Mouse (Mus musculus) neural tube, embryonic 14.5 days (tissue): ENCODE data around the gene Zfp641. TPM values are rescaled to one million over a fixed set of nuclear protein-coding genes. Genes with fewer than 3 reads are reported as not detected.

Experiments used
- ATAC-seq: fragments of 200-750 bp; cut with Nextera tagmentation; 2 replicates; pipeline ENCODE4 v1.8.0; 2017; ENCODE audit warnings: low read depth, mild to moderate bottlenecking, moderate TSS enrichment, moderate library complexity
- H3K27ac ChIP-seq: fragments of 300-500 bp; sonication (generic); 2 replicates; pipeline ENCODE4 v1.5.1; 2014; ENCODE audit warnings: low read depth, mild to moderate bottlenecking, control low read depth, low read length, moderate library complexity, mixed read lengths
- H3K27me3 ChIP-seq: fragments of 300-500 bp; sonication (generic); 2 replicates; pipeline ENCODE4 v1.6.1; 2014; ENCODE audit warnings: low read length; ENCODE audit not compliant: control insufficient read depth, insufficient read depth
- H3K36me3 ChIP-seq: fragments of 300-500 bp; sonication (generic); 2 replicates; pipeline ENCODE4 v1.6.1; 2014; ENCODE audit warnings: low read length, mixed read lengths; ENCODE audit not compliant: control insufficient read depth, insufficient read depth
- H3K4me1 ChIP-seq: fragments of 300-500 bp; sonication (generic); 2 replicates; pipeline ENCODE4 v1.6.1; 2014; ENCODE audit warnings: low read length; ENCODE audit not compliant: control insufficient read depth, insufficient read depth
- H3K4me2 ChIP-seq: fragments of 300-500 bp; sonication (generic); 2 replicates; pipeline ENCODE4 v1.6.1; 2014; ENCODE audit warnings: mild to moderate bottlenecking, low read depth, low read length, control low read depth
- H3K4me3 ChIP-seq: fragments of 300-500 bp; sonication (generic); 2 replicates; pipeline ENCODE4 v1.5.1; 2014; ENCODE audit warnings: low read depth, low read length, control low read depth, mixed read lengths
- H3K9ac ChIP-seq: fragments of 300-500 bp; sonication (generic); replicated peaks from 2 replicates; pipeline ENCODE4 v1.6.1; 2014; ENCODE audit warnings: low read depth, mild to moderate bottlenecking, control low read depth, low read length, mixed read lengths
- H3K9me3 ChIP-seq: fragments of 300-500 bp; sonication (generic); 2 replicates; pipeline ENCODE4 v1.6.1; 2016; ENCODE audit warnings: low read length; ENCODE audit not compliant: control insufficient read depth
- WGBS: fragments of 180-500 bp; shearing (Covaris S2); extraction: QIAGEN DNeasy Blood & Tissue Kit; methylation state at CpG from one replicate; pipeline ENCODE4 v1.1.7; 2014; 5-methylcytosine and 5-hydroxymethylcytosine counted together
- polyA plus RNA-seq: library from polyadenylated mRNA; unstranded; fragments of >200 nt; fragmentation: Nextera tagmentation; extraction: Ambion mirVana; gene quantifications from 2 replicates; pipeline ENCODE4 v1.2.1, GENCODE M21; 2014

Zfp641 gene
- polyA plus RNA-seq = 13.1 and 13.2 TPM in 2 replicates

- Histone ChIP-seq H3K9ac (peak within 1 kb of the TSS; percentile 75), H3K9me3 (no peaks in the 10 kb centered on the region), H3K36me3 (no peaks in the 10 kb centered on the region), H3K4me2 (peak within 1 kb of the TSS; percentile 84), H3K4me1 (peaks cover 2% of the 10 kb centered on the region; the same call in 1 of the 2 replicates), H3K27me3 (no peaks in the 10 kb centered on the region), H3K27ac (no peak within 1 kb of the TSS), H3K4me3 (peak within 1 kb of the TSS; percentile 69)
- 3% methylated on average over 48 of the region's 60 CpGs for WGBS
- peak; percentile 66; the same call in 1 of the 2 replicates for ATAC-seq
Observed at GRCm38 (mm10) chr15:98295628-98296551, at the start of gene Zfp641. Gene Zfp641, minus strand, starts transcription at chr15:98296161.

GRCm38 (mm10) chr15:98340887-98341286 lies 44.9 kb upstream of the Zfp641 start, which contains the start of gene Olfr284:
Gene Olfr284, minus strand, starts transcription at chr15:98340987.
- 79% methylated on average over 8 of the region's 8 CpGs for WGBS
- no peaks in the 10 kb centered on the region for H3K36me3 ChIP-seq
- H3K4me2 ChIP-seq = no peak within 1 kb of the TSS
- H3K27ac ChIP-seq = no peak within 1 kb of the TSS
- H3K4me1 ChIP-seq = no peaks in the 10 kb centered on the region
- no peaks in the 10 kb centered on the region for H3K27me3 ChIP-seq
- no peak for ATAC-seq
- no peaks in the 10 kb centered on the region for H3K9me3 ChIP-seq
- H3K9ac ChIP-seq = no peak within 1 kb of the TSS
- no peak within 1 kb of the TSS for H3K4me3 ChIP-seq

GRCm38 (mm10) chr15:98317177-98317724 lies 21.3 kb upstream of the Zfp641 start, which contains the start of gene Olfr285:
Gene Olfr285, minus strand, starts transcription at chr15:98317353.
- Histone ChIP-seq H3K4me3 (no peak within 1 kb of the TSS), H3K36me3 (no peaks in the 10 kb centered on the region), H3K27ac (no peak within 1 kb of the TSS), H3K4me2 (no peak within 1 kb of the TSS), H3K27me3 (no peaks in the 10 kb centered on the region), H3K4me1 (no peaks in the 10 kb centered on the region), H3K9me3 (no peaks in the 10 kb centered on the region), H3K9ac (no peak within 1 kb of the TSS)
- 94% methylated on average over 5 of the region's 5 CpGs for WGBS
- ATAC-seq = no peak

- no peaks in the 10 kb centered on the region for H3K9me3 ChIP-seq
- H3K4me2 ChIP-seq = no peak overlapping the region
- WGBS = 56% methylated on average over 6 of the region's 6 CpGs
- H3K36me3 ChIP-seq = no peaks in the 10 kb centered on the region
- no peak overlapping the region for H3K27ac ChIP-seq
- H3K4me1 ChIP-seq = no peaks in the 10 kb centered on the region
- H3K9ac ChIP-seq = no peak overlapping the region
- no peaks in the 10 kb centered on the region for H3K27me3 ChIP-seq
- H3K4me3 ChIP-seq = no peak overlapping the region
- ATAC-seq = no peak
Observed at GRCm38 (mm10) chr15:98315703-98316102, 19.7 kb upstream of the Zfp641 start.

GRCm38 (mm10) chr15:98293651-98294050 lies 2.3 kb downstream of the Zfp641 start:
- no peak overlapping the region for H3K4me2 ChIP-seq
- no peak overlapping the region for H3K9ac ChIP-seq
- peaks cover 2% of the 10 kb centered on the region; the same call in 1 of the 2 replicates for H3K4me1 ChIP-seq
- no peak overlapping the region for H3K4me3 ChIP-seq
- 96% methylated on average over 8 of the region's 8 CpGs for whole genome bisulfite sequencing
- ATAC-seq = no peak
- no peaks in the 10 kb centered on the region for H3K27me3 ChIP-seq
- no peaks in the 10 kb centered on the region for H3K9me3 ChIP-seq
- no peak overlapping the region for H3K27ac ChIP-seq
- peaks cover 4% of the 10 kb centered on the region for H3K36me3 ChIP-seq

- Histone ChIP-seq H3K4me3 (no peak overlapping the region), H3K9me3 (no peaks in the 10 kb centered on the region), H3K4me1 (no peaks in the 10 kb centered on the region), H3K36me3 (peaks cover 10% of the 10 kb centered on the region), H3K4me2 (no peak overlapping the region), H3K27me3 (no peaks in the 10 kb centered on the region), H3K27ac (no peak overlapping the region), H3K9ac (no peak overlapping the region)
- WGBS = 78% methylated on average over 12 of the region's 12 CpGs
- no peak for ATAC-seq
Observed at GRCm38 (mm10) chr15:98288566-98288965, 7.4 kb downstream of the Zfp641 start.

- H3K4me3 ChIP-seq = no peak overlapping the region
- 83% methylated on average over 7 of the region's 7 CpGs for WGBS
- ATAC-seq = no peak
Observed at GRCm38 (mm10) chr15:98286418-98286817, 9.5 kb downstream of the Zfp641 start.

GRCm38 (mm10) chr15:98257776-98258175 lies 38.2 kb downstream of the Zfp641 start:
- Histone ChIP-seq H3K36me3 (no peaks in the 10 kb centered on the region), H3K9ac (no peak overlapping the region), H3K4me2 (no peak overlapping the region), H3K4me3 (no peak overlapping the region), H3K9me3 (no peaks in the 10 kb centered on the region), H3K27me3 (no peaks in the 10 kb centered on the region), H3K27ac (no peak overlapping the region), H3K4me1 (no peaks in the 10 kb centered on the region)
- ATAC-seq = no peak
- 84% methylated on average over 7 of the region's 7 CpGs for WGBS

More at GRCm38 (mm10) chr15:98286418-98286817, 9.5 kb downstream of the Zfp641 start:
- Histone ChIP-seq H3K4me2 (no peak overlapping the region), H3K9me3 (no peaks in the 10 kb centered on the region), H3K4me1 (no peaks in the 10 kb centered on the region), H3K9ac (no peak overlapping the region), H3K27ac (no peak overlapping the region), H3K36me3 (peaks cover 10% of the 10 kb centered on the region), H3K27me3 (no peaks in the 10 kb centered on the region)

GRCm38 (mm10) chr15:98257193-98257592 lies 38.8 kb downstream of the Zfp641 start, which contains the start of gene H1fnt:
Gene H1fnt, minus strand, starts transcription at chr15:98257293.
- H3K9me3 ChIP-seq = no peaks in the 10 kb centered on the region
- ATAC-seq = no peak
- WGBS = 84% methylated on average over 8 of the region's 8 CpGs

More at GRCm38 (mm10) chr15:98257193-98257592, 38.8 kb downstream of the Zfp641 start, which contains the start of gene H1fnt:
- Histone ChIP-seq H3K9ac (no peak within 1 kb of the TSS), H3K36me3 (no peaks in the 10 kb centered on the region), H3K4me1 (no peaks in the 10 kb centered on the region), H3K27ac (no peak within 1 kb of the TSS), H3K4me2 (no peak within 1 kb of the TSS), H3K27me3 (no peaks in the 10 kb centered on the region), H3K4me3 (no peak within 1 kb of the TSS)
